Mouse (Mus musculus): ENCODE measurements around the gene Rnf152. TPM values are rescaled to one million over a fixed set of nuclear protein-coding genes. Genes with fewer than 3 reads are reported as not detected.

Rnf152 gene
- polyA plus RNA-seq, 1 experiment from 2014 or later: 0.88 TPM

- DNase-seq (ENCODE audit: low spot score): no peak
- no peaks in the 10 kb centered on the region for H3K27me3 ChIP-seq (replicated peaks; ENCODE audit: insufficient read depth, low read length)
- ATAC-seq: no peak
- 72% methylated on average over 4 of the region's 4 CpGs for WGBS
- H3K27ac ChIP-seq (ENCODE audit: low read length): no peak overlapping the region
- H3K9me3 ChIP-seq (ENCODE audit: low read length): no peaks in the 10 kb centered on the region
- no peaks in the 10 kb centered on the region for H3K36me3 ChIP-seq (ENCODE audit: insufficient read depth, low read length)
- no peak overlapping the region for H3K4me2 ChIP-seq (replicated peaks; ENCODE audit: low read depth, low read length)
- H3K9ac ChIP-seq (replicated peaks; ENCODE audit: low read depth): no peak overlapping the region
- TF ChIP-seq CTCF (IDR thresholded peaks at IDR 0.05) (no peak), EP300 (IDR thresholded peaks at IDR 0.05) (no peak)
- H3K4me3 ChIP-seq (ENCODE audit: low read depth, low read length): no peak overlapping the region
- no peaks in the 10 kb centered on the region for H3K4me1 ChIP-seq (ENCODE audit: insufficient read depth, low read depth, low read length)
These were observed 2.4 kb upstream of the Rnf152 start for GRCm38 (mm10) chr1:105358896-105359295.

- H3K36me3 ChIP-seq (ENCODE audit: insufficient read depth, low read length): no peaks in the 10 kb centered on the region
- H3K9me3 ChIP-seq (ENCODE audit: low read length): no peaks in the 10 kb centered on the region
- 0% methylated on average over 22 of the region's 23 CpGs for WGBS
- no peak overlapping the region for H3K27ac ChIP-seq (ENCODE audit: low read length)
- no peak for TF ChIP-seq CTCF (IDR thresholded peaks at IDR 0.05)
- no peak for TF ChIP-seq EP300 (IDR thresholded peaks at IDR 0.05)
- H3K4me1 ChIP-seq (ENCODE audit: insufficient read depth, low read depth, low read length): no peaks in the 10 kb centered on the region
- peak overlapping the region; percentile 80 for H3K4me3 ChIP-seq (ENCODE audit: low read depth, low read length)
- H3K9ac ChIP-seq (replicated peaks; ENCODE audit: low read depth): peak overlapping the region; percentile 53
- ATAC-seq: peak; percentile 48
- DNase-seq (ENCODE audit: low spot score): peak; percentile 16
- peak overlapping the region; percentile 88 for H3K4me2 ChIP-seq (replicated peaks; ENCODE audit: low read depth, low read length)
- H3K27me3 ChIP-seq (replicated peaks; ENCODE audit: insufficient read depth, low read length): no peaks in the 10 kb centered on the region
These were observed 610 bp downstream of the Rnf152 start for GRCm38 (mm10) chr1:105355910-105356290.

- TF ChIP-seq EP300 (IDR thresholded peaks at IDR 0.05) (no peak), CTCF (IDR thresholded peaks at IDR 0.05) (no peak)
- Histone ChIP-seq H3K27ac (ENCODE audit: low read length) (no peak overlapping the region), H3K4me3 (ENCODE audit: low read depth, low read length) (peak overlapping the region; percentile 80), H3K4me2 (replicated peaks; ENCODE audit: low read depth, low read length) (peak overlapping the region; percentile 88), H3K9ac (replicated peaks; ENCODE audit: low read depth) (peak overlapping the region; percentile 53; the same call in 1 of the 2 replicates), H3K36me3 (ENCODE audit: insufficient read depth, low read length) (no peaks in the 10 kb centered on the region), H3K27me3 (replicated peaks; ENCODE audit: insufficient read depth, low read length) (no peaks in the 10 kb centered on the region), H3K9me3 (ENCODE audit: low read length) (no peaks in the 10 kb centered on the region), H3K4me1 (ENCODE audit: insufficient read depth, low read depth, low read length) (no peaks in the 10 kb centered on the region)
- DNase-seq (ENCODE audit: low spot score): peak; percentile 13
- peak; percentile 18; the same call in 1 of the 2 replicates for ATAC-seq
- WGBS: 6% methylated on average over 29 of the region's 30 CpGs
These were observed 1.3 kb downstream of the Rnf152 start for GRCm38 (mm10) chr1:105354901-105355891.

GRCm38 (mm10) chr1:105351806-105352205, 4.7 kb downstream of the Rnf152 start:
- no peaks in the 10 kb centered on the region for H3K4me1 ChIP-seq (ENCODE audit: insufficient read depth, low read depth, low read length)
- TF ChIP-seq CTCF (IDR thresholded peaks at IDR 0.05) (no peak), EP300 (IDR thresholded peaks at IDR 0.05) (no peak)
- H3K9ac ChIP-seq (replicated peaks; ENCODE audit: low read depth): no peak overlapping the region
- H3K27ac ChIP-seq (ENCODE audit: low read length): no peak overlapping the region
- H3K27me3 ChIP-seq (replicated peaks; ENCODE audit: insufficient read depth, low read length): no peaks in the 10 kb centered on the region
- no peak for DNase-seq (ENCODE audit: low spot score)
- no peak for ATAC-seq
- 93% methylated on average over 4 of the region's 4 CpGs for WGBS
- H3K36me3 ChIP-seq (ENCODE audit: insufficient read depth, low read length): no peaks in the 10 kb centered on the region
- no peak overlapping the region for H3K4me3 ChIP-seq (ENCODE audit: low read depth, low read length)
- H3K9me3 ChIP-seq (ENCODE audit: low read length): no peaks in the 10 kb centered on the region
- H3K4me2 ChIP-seq (replicated peaks; ENCODE audit: low read depth, low read length): no peak overlapping the region

- DNase-seq (ENCODE audit: low spot score) (no peak), ATAC-seq (no peak)
- H3K9me3 ChIP-seq (ENCODE audit: low read length): no peaks in the 10 kb centered on the region
These were observed 14.2 kb downstream of the Rnf152 start for GRCm38 (mm10) chr1:105342305-105342704.

GRCm38 (mm10) chr1:105340943-105341342, 15.6 kb downstream of the Rnf152 start:
- ATAC-seq (no peak), DNase-seq (ENCODE audit: low spot score) (no peak)
- Histone ChIP-seq H3K4me1 (ENCODE audit: insufficient read depth, low read depth, low read length) (no peaks in the 10 kb centered on the region), H3K9me3 (ENCODE audit: low read length) (no peaks in the 10 kb centered on the region), H3K36me3 (ENCODE audit: insufficient read depth, low read length) (no peaks in the 10 kb centered on the region), H3K27ac (ENCODE audit: low read length) (no peak overlapping the region), H3K4me2 (replicated peaks; ENCODE audit: low read depth, low read length) (no peak overlapping the region), H3K9ac (replicated peaks; ENCODE audit: low read depth) (no peak overlapping the region), H3K27me3 (replicated peaks; ENCODE audit: insufficient read depth, low read length) (no peaks in the 10 kb centered on the region), H3K4me3 (ENCODE audit: low read depth, low read length) (no peak overlapping the region)
- no peak for TF ChIP-seq EP300 (IDR thresholded peaks at IDR 0.05)
- TF ChIP-seq CTCF (IDR thresholded peaks at IDR 0.05): no peak

More at GRCm38 (mm10) chr1:105342305-105342704, 14.2 kb downstream of the Rnf152 start:
- Histone ChIP-seq H3K4me2 (replicated peaks; ENCODE audit: low read depth, low read length) (no peak overlapping the region), H3K36me3 (ENCODE audit: insufficient read depth, low read length) (no peaks in the 10 kb centered on the region), H3K9ac (replicated peaks; ENCODE audit: low read depth) (no peak overlapping the region), H3K4me1 (ENCODE audit: insufficient read depth, low read depth, low read length) (no peaks in the 10 kb centered on the region), H3K4me3 (ENCODE audit: low read depth, low read length) (no peak overlapping the region), H3K27ac (ENCODE audit: low read length) (no peak overlapping the region), H3K27me3 (replicated peaks; ENCODE audit: insufficient read depth, low read length) (no peaks in the 10 kb centered on the region)
- TF ChIP-seq EP300 (IDR thresholded peaks at IDR 0.05) (no peak), CTCF (IDR thresholded peaks at IDR 0.05) (no peak)
- WGBS: 90% methylated on average over 6 of the region's 6 CpGs
